Mouse (Mus musculus) liver, adult 2 months (tissue): Measurements from ENCODE around the gene Srm. TPM values are rescaled to one million over a fixed set of nuclear protein-coding genes. Genes with fewer than 3 reads are reported as not detected.

Experiments used
- DNase-seq: peaks from one replicate; pipeline ENCODE4 v3.0.0-alpha.2; 2011; ENCODE audit warnings: low read depth, low spot score; ENCODE audit errors: extremely low read depth
- H3K27ac ChIP-seq: fragments of 200-500 bp; replicated peaks from 2 replicates; pipeline ENCODE4 v1.5.1; 2012; ENCODE audit warnings: low read depth, mild to moderate bottlenecking, control low read depth, inconsistent platforms, low read length; ENCODE audit not compliant: insufficient read depth
- H3K27me3 ChIP-seq: fragments of 200-500 bp; 2 replicates; pipeline ENCODE4 v1.6.1; 2012; ENCODE audit warnings: mild to moderate bottlenecking, moderate library complexity, low read length, inconsistent platforms; ENCODE audit not compliant: control insufficient read depth, insufficient read depth
- H3K36me3 ChIP-seq: fragments of 200-500 bp; 2 replicates; pipeline ENCODE4 v1.6.1; 2012; ENCODE audit warnings: low read length, inconsistent platforms; ENCODE audit not compliant: control insufficient read depth, insufficient read depth
- H3K4me1 ChIP-seq: fragments of 200-500 bp; 2 replicates; pipeline ENCODE4 v1.6.1; 2011; ENCODE audit warnings: low read length; ENCODE audit not compliant: control insufficient read depth, insufficient read depth
- H3K4me3 ChIP-seq: fragments of 200-500 bp; 2 replicates; pipeline ENCODE4 v1.5.1; 2011; ENCODE audit warnings: low read depth, mild to moderate bottlenecking, control low read depth, low read length, moderate library complexity; ENCODE audit not compliant: insufficient read depth
- H3K79me2 ChIP-seq: fragments of 200-500 bp; 2 replicates; pipeline ENCODE4 v1.6.1; 2012; ENCODE audit warnings: inconsistent platforms, mild to moderate bottlenecking, low read length, moderate library complexity; ENCODE audit not compliant: control insufficient read depth, insufficient read depth
- H3K9ac ChIP-seq: fragments of 200-500 bp; 2 replicates; pipeline ENCODE4 v1.6.1; 2012; ENCODE audit warnings: low read depth, mild to moderate bottlenecking, control low read depth, inconsistent platforms, low read length
- CTCF ChIP-seq: fragments of 200-500 bp; IDR thresholded peaks from 2 replicates; pipeline ENCODE4 v1.5.1; 2011; ENCODE audit warnings: low read depth, low read length, control low read depth
- POLR2A ChIP-seq: fragments of 200-500 bp; IDR thresholded peaks from 2 replicates; pipeline ENCODE4 v1.6.1; 2011; ENCODE audit warnings: low read length, control low read depth; ENCODE audit not compliant: insufficient read depth; ENCODE audit errors: extremely low read depth
- WGBS: fragments of 180-500 bp; shearing (Covaris S2); methylation state at CpG from one replicate; pipeline ENCODE4 v1.1.7; 2018; 5-methylcytosine and 5-hydroxymethylcytosine counted together
- polyA plus RNA-seq: library from polyadenylated mRNA; depleted of rRNA; stranded (reverse); fragments of >200 nt; gene quantifications from 2 replicates; pipeline ENCODE4 v1.2.3, GENCODE M21; 2012
- total RNA-seq: library from RNA; depleted of rRNA; stranded (reverse); fragments of >200 nt; gene quantifications from 2 replicates; pipeline ENCODE4 v1.2.3, GENCODE M21; 2014

The Srm gene
- total and polyA plus RNA-seq, 2 experiments, result 11.1 to 39.5 TPM

- Histone ChIP-seq H3K79me2 (peaks cover 23% of the 10 kb centered on the region; the same call in 1 of the 2 replicates), H3K27ac (no peak overlapping the region), H3K4me3 (peak overlapping the region; percentile 90; the same call in 1 of the 2 replicates), H3K27me3 (no peaks in the 10 kb centered on the region), H3K9ac (no peak overlapping the region; the same call in 1 of the 2 replicates), H3K4me1 (peaks cover 17% of the 10 kb centered on the region), H3K36me3 (peaks cover 18% of the 10 kb centered on the region)
- no peak for DNase-seq
- 64% methylated on average over 3 of the region's 3 CpGs for WGBS
- TF ChIP-seq CTCF (no peak), POLR2A (no peak)
These were observed 35.9 kb downstream of the Srm start for GRCm38 (mm10) chr4:148627246-148627645.

GRCm38 (mm10) chr4:148632013-148632692 is 40.9 kb downstream of the Srm start:
- Histone ChIP-seq H3K9ac (no peak overlapping the region), H3K4me3 (no peak overlapping the region), H3K4me1 (peaks cover 2% of the 10 kb centered on the region), H3K79me2 (no peaks in the 10 kb centered on the region), H3K27ac (no peak overlapping the region), H3K36me3 (no peaks in the 10 kb centered on the region), H3K27me3 (no peaks in the 10 kb centered on the region)
- WGBS, result 71% methylated on average over 3 of the region's 3 CpGs
- TF ChIP-seq CTCF (no peak), POLR2A (no peak)
- no peak for DNase-seq

DNA sequence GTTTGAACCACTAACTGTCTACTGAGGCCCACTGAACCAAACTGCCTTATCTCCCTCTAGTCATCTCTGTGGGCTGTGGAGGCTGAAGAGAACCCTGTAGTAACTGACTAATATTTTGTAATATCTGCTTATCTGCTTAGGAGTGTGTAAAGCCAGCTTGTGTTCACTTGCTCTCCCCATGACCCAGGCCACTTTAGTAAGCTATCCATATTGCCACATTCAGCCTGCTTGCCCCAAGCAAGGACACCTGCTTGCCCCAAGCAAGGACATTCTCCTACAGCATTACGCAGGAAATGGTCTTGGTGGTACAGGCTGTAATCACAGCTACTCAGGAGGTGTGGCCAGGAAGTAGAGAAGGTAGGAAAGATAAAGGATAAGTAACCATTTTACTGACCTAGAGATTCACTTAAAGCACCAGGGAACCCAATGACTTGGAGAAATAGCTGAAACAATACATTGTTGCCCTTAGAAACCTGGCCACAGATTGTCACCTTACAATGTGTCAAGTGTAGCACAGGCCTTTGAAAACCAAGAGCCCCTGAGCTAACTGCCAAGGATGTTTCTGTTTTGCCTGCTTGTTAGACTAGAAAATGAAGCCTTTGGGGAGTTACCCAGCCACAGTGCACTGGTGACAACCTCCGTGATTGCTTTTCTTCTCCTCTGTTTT is 42.2 kb downstream of the Srm start:
- no peak overlapping the region for H3K27ac ChIP-seq
- H3K9ac ChIP-seq, result no peak overlapping the region
- no peak for TF ChIP-seq POLR2A
- TF ChIP-seq CTCF, result no peak
- WGBS, result 84% methylated on average over 2 of the region's 2 CpGs
- no peaks in the 10 kb centered on the region for H3K79me2 ChIP-seq
- DNase-seq, result no peak
- H3K27me3 ChIP-seq, result no peaks in the 10 kb centered on the region
- H3K4me3 ChIP-seq, result no peak overlapping the region
- H3K4me1 ChIP-seq, result no peaks in the 10 kb centered on the region
- no peaks in the 10 kb centered on the region for H3K36me3 ChIP-seq

- H3K27ac ChIP-seq, result no peak overlapping the region
- H3K36me3 ChIP-seq, result no peaks in the 10 kb centered on the region
- no peaks in the 10 kb centered on the region for H3K79me2 ChIP-seq
- H3K9ac ChIP-seq, result no peak overlapping the region
- H3K4me1 ChIP-seq, result no peaks in the 10 kb centered on the region
- 80% methylated on average over 2 of the region's 2 CpGs for WGBS
- H3K4me3 ChIP-seq, result no peak overlapping the region
- TF ChIP-seq POLR2A, result no peak
- no peak for TF ChIP-seq CTCF
- no peaks in the 10 kb centered on the region for H3K27me3 ChIP-seq
- DNase-seq, result no peak
These were observed 44.0 kb downstream of the Srm start for GRCm38 (mm10) chr4:148635309-148635708.

DNA sequence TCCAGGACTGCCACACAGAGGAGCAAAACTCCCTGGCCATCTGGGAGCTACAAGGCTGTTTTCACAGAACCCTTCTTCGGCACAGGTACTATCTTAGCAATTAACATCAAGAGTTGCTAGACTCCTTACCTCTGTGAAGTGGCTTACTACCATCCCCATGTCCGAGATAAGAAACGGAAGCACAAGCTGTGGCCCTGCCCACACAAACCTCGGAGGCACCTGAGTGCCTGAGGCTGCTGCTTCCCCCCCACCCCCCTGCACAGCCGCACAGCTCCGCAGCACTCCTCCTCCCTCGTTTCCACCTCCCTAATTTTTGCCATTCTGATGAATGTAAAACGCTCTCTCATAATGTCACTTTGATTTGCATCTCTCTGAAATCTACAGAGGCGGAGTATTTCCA is 47.0 kb downstream of the Srm start:
- 73% methylated on average over 9 of the region's 9 CpGs for WGBS

DNA sequence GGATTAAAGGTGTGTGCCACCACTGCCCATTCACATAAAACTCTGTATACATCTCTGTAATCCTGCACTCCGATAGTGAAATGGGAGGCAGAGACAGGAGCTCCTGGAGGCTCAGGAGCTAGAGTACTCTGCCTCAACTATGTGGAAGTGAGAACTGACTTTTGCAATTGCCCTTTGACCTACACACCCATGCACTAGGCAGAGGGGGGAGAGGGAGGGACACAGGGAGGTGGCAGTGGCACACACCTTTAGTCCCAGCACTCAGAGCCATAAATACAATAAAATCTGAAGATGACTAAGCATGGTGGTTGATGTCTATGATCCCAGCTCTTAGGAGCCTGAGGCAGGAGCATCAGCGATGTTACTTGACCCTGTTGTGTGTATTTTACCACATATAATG is 48.2 kb downstream of the Srm start:
- DNase-seq, result peak; percentile 53
- no peak overlapping the region for H3K9ac ChIP-seq
- WGBS, result 74% methylated on average over 2 of the region's 2 CpGs
- H3K36me3 ChIP-seq, result no peaks in the 10 kb centered on the region
- H3K4me3 ChIP-seq, result no peak overlapping the region
- H3K27ac ChIP-seq, result no peak overlapping the region
- no peaks in the 10 kb centered on the region for H3K27me3 ChIP-seq
- no peaks in the 10 kb centered on the region for H3K79me2 ChIP-seq
- no peaks in the 10 kb centered on the region for H3K4me1 ChIP-seq
- no peak for TF ChIP-seq POLR2A
- no peak for TF ChIP-seq CTCF

More for the DNA sequence above, 47.0 kb downstream of the Srm start:
- H3K36me3 ChIP-seq, result no peaks in the 10 kb centered on the region
- H3K27me3 ChIP-seq, result no peaks in the 10 kb centered on the region
- no peak overlapping the region for H3K27ac ChIP-seq
- H3K79me2 ChIP-seq, result no peaks in the 10 kb centered on the region
- H3K4me3 ChIP-seq, result no peak overlapping the region
- no peak overlapping the region for H3K9ac ChIP-seq
- no peak for TF ChIP-seq CTCF
- no peaks in the 10 kb centered on the region for H3K4me1 ChIP-seq
- DNase-seq, result no peak
